Mouse (Mus musculus) kidney, embryonic 16.5 days (tissue): ENCODE data around the gene Zfp637. TPM values are rescaled to one million over a fixed set of nuclear protein-coding genes. Genes with fewer than 3 reads are reported as not detected.
"Not testable (repeated sequence)": the region's sequence is repeated elsewhere in the genome, so short reads cannot be mapped to it uniquely, and the experiment has no call there.

Experiments
- ATAC-seq: fragments of 200-750 bp; cut with Nextera tagmentation; 2 replicates; pipeline ENCODE4 v1.8.0; 2017; ENCODE audit warnings: moderate TSS enrichment; ENCODE audit not compliant: low FRiP score, low TSS enrichment
- H3K27ac ChIP-seq: fragments of 300-500 bp; sonication (generic); 2 replicates; pipeline ENCODE4 v1.5.1; 2014; ENCODE audit warnings: low read length
- H3K27me3 ChIP-seq: fragments of 300-500 bp; sonication (generic); 2 replicates; pipeline ENCODE4 v1.6.1; 2014; ENCODE audit warnings: low read length, control low read depth, mixed read lengths; ENCODE audit not compliant: insufficient read depth
- H3K36me3 ChIP-seq: fragments of 300-500 bp; sonication (generic); 2 replicates; pipeline ENCODE4 v1.6.1; 2014; ENCODE audit warnings: low read length, control low read depth, mixed read lengths; ENCODE audit not compliant: insufficient read depth
- H3K4me1 ChIP-seq: fragments of 300-500 bp; sonication (generic); 2 replicates; pipeline ENCODE4 v1.6.1; 2014; ENCODE audit warnings: low read length, control low read depth, mixed read lengths; ENCODE audit not compliant: insufficient read depth
- H3K4me2 ChIP-seq: fragments of 300-500 bp; sonication (generic); replicated peaks from 2 replicates; pipeline ENCODE4 v1.6.1; 2014; ENCODE audit warnings: low read depth, low read length
- H3K4me3 ChIP-seq: fragments of 300-500 bp; sonication (generic); 2 replicates; pipeline ENCODE4 v1.5.1; 2014; ENCODE audit warnings: mild to moderate bottlenecking, low read length
- H3K9ac ChIP-seq: fragments of 300-500 bp; sonication (generic); replicated peaks from 2 replicates; pipeline ENCODE4 v1.6.1; 2014; ENCODE audit warnings: low read length
- H3K9me3 ChIP-seq: fragments of 300-500 bp; sonication (generic); 2 replicates; pipeline ENCODE4 v1.6.1; 2016; ENCODE audit warnings: low read length, control low read depth
- WGBS: fragments of 180-500 bp; shearing (Covaris S2); extraction: QIAGEN DNeasy Blood & Tissue Kit; methylation state at CpG from one replicate; pipeline ENCODE4 v1.1.7; 2014; 5-methylcytosine and 5-hydroxymethylcytosine counted together
- polyA plus RNA-seq: library from polyadenylated mRNA; unstranded; fragments of >200 nt; fragmentation: Nextera tagmentation; extraction: Ambion mirVana; gene quantifications from 2 replicates; pipeline ENCODE4 v1.2.1, GENCODE M21; 2015

Zfp637 gene
- polyA plus RNA-seq, 1 experiment from 2014 or later: 105 TPM

- WGBS: 90% methylated on average over 14 of the region's 14 CpGs
- Histone ChIP-seq H3K4me1 (0 out of 2 replicates have a peak, but pooled peaks cover 6% of the 10 kb centered on the region), H3K9ac (no peak overlapping the region), H3K4me2 (no peak overlapping the region), H3K36me3 (no peaks in the 10 kb centered on the region), H3K27ac (no peak overlapping the region), H3K27me3 (no peaks in the 10 kb centered on the region), H3K9me3 (no peaks in the 10 kb centered on the region), H3K4me3 (no peak overlapping the region)
- ATAC-seq: no peak
These were observed 20.7 kb upstream of the Zfp637 start for GRCm38 (mm10) chr6:117820327-117820726.

- 6% methylated on average over 4 of the region's 4 CpGs for WGBS
- Histone ChIP-seq H3K27me3 (no peaks in the 10 kb centered on the region; the same call in 1 of the 2 replicates), H3K4me2 (no peak overlapping the region), H3K4me1 (peaks cover 14% of the 10 kb centered on the region; the same call in 1 of the 2 replicates), H3K9me3 (no peaks in the 10 kb centered on the region), H3K4me3 (no peak overlapping the region), H3K27ac (no peak overlapping the region), H3K36me3 (no peaks in the 10 kb centered on the region), H3K9ac (no peak overlapping the region)
- ATAC-seq: peak; percentile 88
These were observed 15.6 kb upstream of the Zfp637 start for GRCm38 (mm10) chr6:117825369-117825768.

- Histone ChIP-seq H3K27ac (no peak overlapping the region), H3K36me3 (no peaks in the 10 kb centered on the region), H3K9me3 (no peaks in the 10 kb centered on the region), H3K4me1 (peaks cover 14% of the 10 kb centered on the region; the same call in 1 of the 2 replicates), H3K4me3 (no peak overlapping the region), H3K9ac (no peak overlapping the region), H3K4me2 (no peak overlapping the region), H3K27me3 (no peaks in the 10 kb centered on the region; the same call in 1 of the 2 replicates)
- WGBS: 19% methylated on average over 9 of the region's 9 CpGs
- ATAC-seq: peak; percentile 64; the same call in 1 of the 2 replicates
These were observed 12.7 kb upstream of the Zfp637 start for GRCm38 (mm10) chr6:117828273-117828672.

GRCm38 (mm10) chr6:117841511-117841955 lies 553 bp downstream of the Zfp637 start:
- 9% methylated on average over 12 of the region's 12 CpGs for WGBS
- H3K36me3 ChIP-seq: peaks cover 34% of the 10 kb centered on the region

GRCm38 (mm10) chr6:117844597-117844996 lies 3.6 kb downstream of the Zfp637 start:
- 96% methylated on average over 9 of the region's 9 CpGs for WGBS
- Histone ChIP-seq H3K27ac (no peak overlapping the region), H3K36me3 (peaks cover 55% of the 10 kb centered on the region), H3K27me3 (no peaks in the 10 kb centered on the region), H3K4me2 (no peak overlapping the region), H3K4me3 (no peak overlapping the region), H3K4me1 (peaks cover 9% of the 10 kb centered on the region), H3K9me3 (no peaks in the 10 kb centered on the region), H3K9ac (no peak overlapping the region)
- ATAC-seq: no peak

More at GRCm38 (mm10) chr6:117841511-117841955, 553 bp downstream of the Zfp637 start:
- no peaks in the 10 kb centered on the region for H3K9me3 ChIP-seq
- ATAC-seq: no peak; the same call in 1 of the 2 replicates
- H3K4me1 ChIP-seq: peaks cover 9% of the 10 kb centered on the region
- H3K4me3 ChIP-seq: peak overlapping the region; percentile 68
- H3K4me2 ChIP-seq: peak overlapping the region; percentile 73
- H3K27ac ChIP-seq: peak overlapping the region; percentile 96
- H3K27me3 ChIP-seq: no peaks in the 10 kb centered on the region
- H3K9ac ChIP-seq: peak overlapping the region; percentile 89

GRCm38 (mm10) chr6:117846671-117847070 lies 5.7 kb downstream of the Zfp637 start:
- 97% methylated on average over 4 of the region's 4 CpGs for WGBS
- H3K27me3 ChIP-seq, H3K9me3 ChIP-seq, H3K4me3 ChIP-seq, H3K4me2 ChIP-seq, ATAC-seq, H3K9ac ChIP-seq, H3K27ac ChIP-seq, H3K4me1 ChIP-seq: not testable (repeated sequence)
- H3K36me3 ChIP-seq: peaks cover 55% of the 10 kb centered on the region

GRCm38 (mm10) chr6:117847772-117848171 lies 6.8 kb downstream of the Zfp637 start:
- Histone ChIP-seq H3K9ac (no peak overlapping the region), H3K36me3 (peaks cover 55% of the 10 kb centered on the region), H3K4me2 (no peak overlapping the region), H3K9me3 (no peaks in the 10 kb centered on the region), H3K4me1 (no peaks in the 10 kb centered on the region), H3K4me3 (no peak overlapping the region), H3K27ac (no peak overlapping the region), H3K27me3 (no peaks in the 10 kb centered on the region)
- no peak for ATAC-seq
- WGBS: 98% methylated on average over 2 of the region's 2 CpGs

- no peak overlapping the region for H3K4me3 ChIP-seq
- peaks cover 50% of the 10 kb centered on the region for H3K36me3 ChIP-seq
- no peak overlapping the region for H3K4me2 ChIP-seq
- H3K9me3 ChIP-seq: no peaks in the 10 kb centered on the region
- no peak for ATAC-seq
- H3K27ac ChIP-seq: no peak overlapping the region
- 93% methylated on average over 5 of the region's 5 CpGs for WGBS
- no peaks in the 10 kb centered on the region for H3K4me1 ChIP-seq
- H3K27me3 ChIP-seq: no peaks in the 10 kb centered on the region
- no peak overlapping the region for H3K9ac ChIP-seq
These were observed 7.6 kb downstream of the Zfp637 start for GRCm38 (mm10) chr6:117848577-117848976.

- H3K36me3 ChIP-seq: peaks cover 21% of the 10 kb centered on the region
- no peak overlapping the region for H3K27ac ChIP-seq
- no peak overlapping the region for H3K4me3 ChIP-seq
- no peaks in the 10 kb centered on the region for H3K4me1 ChIP-seq
- no peaks in the 10 kb centered on the region for H3K27me3 ChIP-seq
- no peak overlapping the region for H3K4me2 ChIP-seq
- H3K9me3 ChIP-seq: no peaks in the 10 kb centered on the region
- no peak overlapping the region for H3K9ac ChIP-seq
- no peak for ATAC-seq
- 63% methylated on average over 2 of the region's 2 CpGs for WGBS
These were observed 10.8 kb downstream of the Zfp637 start for GRCm38 (mm10) chr6:117851747-117852146.

GRCm38 (mm10) chr6:117857990-117858389 lies 17.0 kb downstream of the Zfp637 start:
- no peak for ATAC-seq
- WGBS: 76% methylated on average over 1 of the region's 1 CpGs

More at GRCm38 (mm10) chr6:117857990-117858389, 17.0 kb downstream of the Zfp637 start:
- Histone ChIP-seq H3K4me3 (no peak overlapping the region), H3K36me3 (no peaks in the 10 kb centered on the region), H3K27ac (no peak overlapping the region), H3K9ac (no peak overlapping the region), H3K9me3 (no peaks in the 10 kb centered on the region), H3K4me2 (no peak overlapping the region), H3K4me1 (no peaks in the 10 kb centered on the region), H3K27me3 (no peaks in the 10 kb centered on the region)
